Mouse (Mus musculus) cerebellum, adult (tissue): ENCODE results near the gene Osgep.
"Not testable (repeated sequence)": the region's sequence is repeated elsewhere in the genome, so short reads cannot be mapped to it uniquely, and the experiment has no call there.

Source experiments
- ATAC-seq: cut with Nextera tagmentation; 2 replicates; pipeline ENCODE4 v1.9.2; 2017; ENCODE audit warnings: mild to moderate bottlenecking, moderate library complexity, mixed read lengths; ENCODE audit not compliant: insufficient number of reproducible peaks, low FRiP score, low TSS enrichment

Osgep gene

DNA sequence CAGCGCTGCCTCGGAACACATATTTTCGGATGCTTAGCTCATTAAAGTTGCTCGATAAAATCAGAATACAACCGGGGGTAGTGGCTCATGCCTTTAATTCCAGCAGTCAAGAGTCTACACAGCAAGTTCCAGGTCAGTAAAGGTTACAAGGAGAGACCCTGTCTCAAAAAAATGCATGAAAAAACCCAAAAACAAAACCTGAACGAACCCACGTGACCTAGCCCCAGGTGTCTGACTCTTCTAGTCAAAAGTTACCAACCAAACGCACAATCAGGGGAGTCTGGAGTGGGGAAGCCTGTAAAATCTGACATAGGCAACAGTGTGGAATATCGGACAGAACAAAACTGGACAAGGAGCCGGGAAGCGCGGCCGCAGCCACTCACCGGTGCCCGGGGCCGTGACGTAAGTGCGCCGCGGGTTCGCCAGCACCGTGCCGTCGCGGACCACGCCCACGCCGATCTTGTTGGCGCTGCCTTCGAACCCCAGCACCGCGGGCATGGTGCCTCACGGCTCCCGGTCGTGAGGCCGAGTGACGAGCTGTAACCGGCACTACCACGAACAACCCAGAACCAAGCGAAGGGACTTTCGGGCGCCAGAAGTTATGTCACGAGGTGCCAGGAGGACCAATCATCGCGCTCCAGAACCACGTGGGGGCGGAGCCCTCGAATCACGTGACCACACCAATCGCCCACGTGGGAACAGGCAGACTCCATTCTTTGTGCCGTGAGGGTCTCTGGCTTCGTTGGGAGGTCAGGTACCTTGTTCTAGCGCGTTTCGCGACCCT is at the start of gene Osgep, which contains the start of gene Apex1:
Osgep (minus strand) TSS at position 613 of the 784 bp plus-strand sequence.
Apex1 (plus strand) TSS at position 688 of the 784 bp plus-strand sequence.
- ATAC-seq, result peak; percentile 89

- no peak for ATAC-seq
These were observed 49.0 kb upstream of the Osgep start for GRCm38 (mm10) chr14:50973700-50974099.

DNA sequence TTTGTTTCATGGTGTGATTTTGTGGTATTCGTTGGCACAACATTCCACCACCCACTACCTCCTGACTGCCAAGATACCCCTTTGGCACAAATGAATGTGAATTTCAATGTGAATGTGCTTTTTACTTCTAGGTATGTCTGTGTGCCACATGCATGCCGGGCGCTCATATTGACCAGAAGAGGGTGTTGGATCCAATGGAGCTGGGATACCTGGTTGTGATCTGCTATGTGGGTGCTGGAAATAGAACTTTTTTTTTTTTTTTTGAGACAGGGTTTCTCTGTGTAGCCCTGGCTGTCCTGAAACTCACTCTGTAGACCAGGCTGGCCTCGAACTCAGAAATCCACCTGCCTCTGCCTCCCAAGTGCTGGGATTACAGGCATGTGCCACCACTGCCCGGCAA is 48.4 kb upstream of the Osgep start:
- ATAC-seq, result not testable (repeated sequence)

DNA sequence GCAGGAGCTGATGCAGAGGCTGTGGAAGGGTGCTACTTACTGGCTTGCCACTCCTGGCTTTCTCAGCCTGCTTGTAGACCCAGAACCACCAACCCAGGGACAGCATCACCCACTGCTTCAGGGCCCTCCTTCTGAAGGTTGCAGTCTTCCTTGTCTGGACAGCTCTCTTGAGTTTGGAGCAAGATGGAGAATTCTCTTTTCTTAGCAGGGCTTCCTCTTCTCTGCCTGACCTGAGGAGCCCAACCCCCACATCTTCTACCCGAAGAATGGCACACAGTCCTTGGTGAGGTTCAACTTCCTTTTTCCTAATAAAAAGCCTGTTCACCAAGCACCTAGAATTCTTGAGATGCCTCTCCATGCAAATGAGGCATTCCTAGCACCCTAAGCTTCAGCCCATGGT is 46.1 kb upstream of the Osgep start:
- ATAC-seq, result no peak

DNA sequence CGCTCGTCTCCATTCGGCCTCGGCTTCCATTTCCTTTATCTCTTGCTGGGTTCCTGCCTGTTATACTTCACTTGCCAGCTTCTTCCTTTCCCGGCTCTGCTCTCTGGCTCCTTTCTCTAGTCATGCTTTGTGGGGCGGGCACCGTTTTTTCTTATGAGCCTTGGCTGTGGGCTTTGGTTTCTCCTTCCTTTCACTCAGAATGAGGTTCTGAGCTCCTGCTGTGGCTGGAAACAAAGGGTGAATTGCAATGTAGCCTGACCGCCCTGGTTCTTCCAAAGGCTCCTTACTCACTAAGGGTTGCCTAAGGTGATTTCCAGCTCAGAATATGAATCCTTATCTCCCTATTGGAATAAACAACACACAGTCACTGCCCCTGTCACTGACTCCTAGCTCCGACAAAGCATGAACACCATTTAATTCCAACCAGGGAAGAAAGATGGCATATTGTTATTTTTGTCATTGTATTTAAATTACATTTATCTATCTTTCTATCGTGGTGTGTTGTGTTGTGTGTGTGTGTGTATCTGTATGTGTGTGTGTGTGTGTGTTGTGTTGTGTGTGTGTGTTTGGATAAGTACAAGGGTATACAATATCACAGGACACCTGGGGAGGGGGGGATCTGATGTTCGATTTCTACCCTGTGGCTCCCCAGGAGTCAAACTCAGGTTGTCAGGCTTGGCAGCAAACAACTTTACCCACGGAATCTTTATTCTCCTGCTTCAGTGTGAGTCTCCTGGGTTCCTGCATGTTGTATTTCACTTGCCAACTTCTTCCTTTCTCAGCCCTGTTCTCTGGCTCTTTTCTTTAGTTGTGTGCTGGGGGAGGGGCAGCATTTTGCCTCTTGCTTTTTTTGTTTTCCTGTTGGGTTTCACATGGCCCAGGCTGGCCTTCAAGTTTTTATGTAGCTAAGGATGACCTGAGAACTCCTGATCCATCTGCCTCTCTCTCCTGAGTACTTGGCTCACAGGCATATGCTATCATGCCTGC is 45.2 kb upstream of the Osgep start:
- peak; percentile 68 for ATAC-seq

- ATAC-seq, result no peak
These were observed 44.3 kb upstream of the Osgep start for GRCm38 (mm10) chr14:50969041-50969440.

DNA sequence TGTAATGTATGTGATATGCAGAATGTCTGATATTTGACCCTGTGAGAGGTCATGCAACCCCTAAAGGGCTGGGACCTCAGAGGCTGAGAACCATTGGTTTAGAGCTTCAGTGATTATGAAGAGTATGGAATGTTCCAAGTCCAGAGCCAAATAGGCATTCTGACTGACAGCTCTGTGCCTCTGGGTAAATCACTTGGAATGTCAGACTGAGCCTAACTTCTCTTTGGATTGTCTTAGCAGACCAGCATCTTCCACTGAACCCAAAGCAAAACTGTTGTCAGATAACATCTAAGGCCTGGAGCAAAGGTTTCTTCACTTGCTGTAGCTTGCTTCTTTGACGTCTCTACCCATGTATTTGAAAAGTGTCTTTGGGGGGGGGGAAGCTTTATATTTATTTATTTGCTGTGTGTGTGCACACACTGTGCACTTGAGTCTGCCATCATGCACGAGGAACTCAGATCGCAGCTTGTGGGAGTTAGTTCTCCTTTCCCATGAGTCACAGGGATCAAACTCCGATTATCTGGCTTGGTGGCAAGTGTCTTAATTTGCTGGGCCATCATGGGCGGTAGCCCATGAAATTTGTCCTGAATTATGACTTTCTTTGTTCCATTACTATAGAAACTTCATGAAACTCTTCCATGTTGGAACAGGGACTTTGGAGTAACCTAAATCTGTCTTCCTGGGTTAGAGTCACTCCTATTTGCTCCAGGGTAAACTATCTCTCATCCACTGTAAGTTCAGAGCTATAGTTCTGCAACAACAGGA is 43.7 kb upstream of the Osgep start:
- ATAC-seq, result no peak

DNA sequence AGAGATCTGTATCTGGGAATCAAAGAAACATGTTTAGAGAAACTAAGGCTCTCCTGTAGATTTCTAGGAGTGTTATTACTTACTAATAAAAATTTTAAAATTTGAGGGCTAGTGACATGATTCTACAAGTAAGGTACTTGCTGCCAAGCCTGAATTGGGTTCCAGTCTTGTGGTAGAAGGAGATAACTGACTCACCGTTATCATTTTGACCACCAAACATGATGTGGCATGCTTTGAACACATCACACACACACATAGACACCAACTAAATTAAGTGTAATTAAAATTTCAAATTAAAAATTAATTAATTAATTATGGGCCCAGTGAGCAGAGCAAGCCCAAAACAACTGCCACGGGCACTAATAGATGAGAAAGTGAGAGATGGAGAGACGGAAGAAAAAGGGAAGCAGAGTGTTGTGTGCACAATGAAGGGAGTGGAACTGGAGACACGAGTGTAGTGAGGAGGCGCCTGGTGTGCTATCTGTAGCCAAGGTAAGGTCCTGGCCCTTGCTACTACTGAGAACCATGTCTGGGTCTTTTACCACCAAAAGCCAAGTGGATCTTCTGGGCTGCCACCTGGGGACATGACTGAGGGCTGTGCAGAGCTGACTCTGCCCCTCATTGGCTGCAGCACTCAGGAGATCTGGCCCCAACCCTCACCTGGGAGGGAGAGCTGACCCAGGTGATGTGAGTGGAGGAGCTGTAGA is 33.7 kb upstream of the Osgep start:
- not testable (repeated sequence) for ATAC-seq

DNA sequence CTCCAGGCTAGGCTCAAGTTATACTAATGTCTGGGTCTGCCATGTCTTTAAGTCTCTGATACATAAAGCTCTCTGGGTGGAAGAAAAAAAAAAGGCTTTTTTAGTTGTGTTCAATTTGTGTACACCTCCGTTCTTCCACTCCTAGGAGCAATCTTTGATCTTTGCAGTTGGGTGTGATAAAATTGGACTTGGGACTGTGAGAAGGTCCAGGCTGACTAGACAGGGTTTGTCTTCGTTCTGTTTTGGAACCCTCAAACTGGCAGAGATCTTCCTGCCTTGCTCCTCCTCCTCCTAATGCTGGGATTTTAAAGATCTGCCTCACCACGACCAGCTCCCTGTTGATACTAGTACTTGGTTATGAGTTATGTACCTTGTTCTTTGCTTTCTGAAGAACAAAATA is 32.5 kb upstream of the Osgep start:
- not testable (repeated sequence) for ATAC-seq

DNA sequence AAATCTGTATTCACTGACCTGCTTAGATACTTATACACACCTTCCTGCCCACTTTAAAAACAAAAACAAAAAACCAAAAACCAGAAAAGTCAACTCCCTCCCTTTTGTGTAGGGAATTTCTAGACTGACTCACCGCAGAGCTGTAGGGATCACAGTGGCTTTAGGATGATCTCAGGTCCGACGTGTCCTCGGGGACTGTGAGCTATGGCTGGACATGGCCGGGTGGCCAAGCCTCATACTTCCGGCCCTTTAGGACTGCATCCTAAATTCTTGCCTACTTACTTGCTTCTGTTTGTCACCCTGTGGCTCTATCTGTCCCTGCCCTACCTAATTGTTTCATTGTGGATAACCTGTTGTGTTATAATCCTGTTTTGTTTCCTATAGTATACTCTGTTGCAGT is 32.0 kb upstream of the Osgep start:
- ATAC-seq, result not testable (repeated sequence)

DNA sequence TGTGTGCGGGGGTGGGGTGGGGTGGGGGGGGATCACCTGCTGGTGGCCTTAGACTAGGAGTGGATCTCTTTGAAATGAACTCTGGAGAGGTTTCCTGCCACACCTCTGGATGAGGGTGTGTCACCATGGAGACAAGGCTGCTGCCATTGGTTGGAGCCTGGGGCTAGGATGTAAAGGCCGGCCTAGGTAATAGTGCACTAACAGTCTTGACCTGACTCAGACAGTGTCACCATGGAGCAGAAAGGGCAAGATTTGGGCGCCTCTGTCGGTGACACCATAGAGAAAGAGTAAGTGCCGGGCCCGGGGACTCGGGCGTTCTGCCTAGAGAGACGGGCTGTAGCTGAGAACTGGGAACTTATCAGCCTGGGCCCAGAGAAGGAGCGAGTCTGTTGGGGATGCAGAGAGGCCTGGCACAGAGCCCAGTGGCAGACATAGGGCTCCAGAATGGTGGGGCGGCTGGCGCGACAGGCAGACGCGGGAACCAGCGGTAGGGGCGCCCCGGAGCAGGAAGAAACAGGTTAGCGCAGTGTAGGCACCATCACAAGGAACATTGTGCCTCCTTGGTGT is 31.3 kb upstream of the Osgep start, which contains the start of gene Pnp2:
Pnp2 (plus strand) TSS at position 51 of the 567 bp plus-strand sequence.
- peak; percentile 88 for ATAC-seq

DNA sequence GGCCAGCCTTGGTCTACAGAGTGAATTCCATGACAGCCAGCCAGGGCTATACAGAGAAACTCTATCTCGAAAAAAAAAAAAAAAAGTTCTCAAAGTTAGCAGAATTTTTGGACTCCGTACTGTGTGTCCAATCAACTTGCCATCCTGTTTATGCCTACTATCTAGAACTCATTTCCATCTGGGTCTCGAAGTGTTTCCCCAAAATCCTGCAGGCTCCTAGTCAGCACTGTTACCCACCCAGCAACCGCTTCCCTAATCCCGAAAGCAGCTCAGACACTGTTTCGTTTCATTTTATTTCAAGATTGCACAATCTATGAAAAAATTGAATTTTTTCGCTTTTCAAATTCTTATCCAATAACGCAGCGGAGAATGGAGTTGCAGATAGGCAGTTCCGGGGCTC is 30.8 kb upstream of the Osgep start:
- ATAC-seq, result no peak

- not testable (repeated sequence) for ATAC-seq
These were observed 20.8 kb upstream of the Osgep start for GRCm38 (mm10) chr14:50945526-50945925.

DNA sequence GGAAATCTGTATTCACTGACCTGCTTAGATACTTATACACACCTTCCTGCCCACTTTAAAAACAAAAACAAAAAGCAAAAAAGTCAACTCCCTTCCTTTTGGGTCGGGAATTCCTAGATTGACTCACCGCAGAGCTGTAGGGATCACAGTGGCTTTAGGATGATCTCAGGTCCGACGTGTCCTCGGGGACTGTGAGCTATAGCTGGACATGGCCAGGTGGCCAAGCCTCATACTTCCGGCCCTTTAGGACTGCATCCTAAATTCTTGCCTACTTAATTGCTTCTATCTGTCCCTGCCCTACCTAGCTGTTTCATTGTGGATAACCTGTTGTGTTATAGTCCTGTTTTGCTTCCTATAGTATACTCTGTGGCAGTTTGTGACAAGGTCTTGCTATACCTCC is 20.4 kb upstream of the Osgep start:
- ATAC-seq, result not testable (repeated sequence)

DNA sequence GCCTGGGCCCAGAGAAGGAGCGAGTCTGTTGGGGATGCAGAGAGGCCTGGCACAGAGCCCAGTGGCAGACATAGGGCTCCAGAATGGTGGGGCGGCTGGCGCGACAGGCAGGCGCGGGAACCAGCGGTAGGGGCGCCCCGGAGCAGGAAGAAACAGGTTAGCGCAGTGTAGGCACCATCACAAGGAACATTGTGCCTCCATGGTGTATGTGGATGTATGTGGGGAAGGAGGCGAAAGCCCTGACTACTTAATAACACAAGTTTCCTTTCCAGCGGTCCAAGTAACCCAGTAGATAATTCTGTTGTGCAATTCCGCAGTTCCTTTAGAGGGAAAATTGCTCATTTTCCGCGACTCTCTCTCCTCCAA is 20.0 kb upstream of the Osgep start:
- ATAC-seq, result peak; percentile 90

DNA sequence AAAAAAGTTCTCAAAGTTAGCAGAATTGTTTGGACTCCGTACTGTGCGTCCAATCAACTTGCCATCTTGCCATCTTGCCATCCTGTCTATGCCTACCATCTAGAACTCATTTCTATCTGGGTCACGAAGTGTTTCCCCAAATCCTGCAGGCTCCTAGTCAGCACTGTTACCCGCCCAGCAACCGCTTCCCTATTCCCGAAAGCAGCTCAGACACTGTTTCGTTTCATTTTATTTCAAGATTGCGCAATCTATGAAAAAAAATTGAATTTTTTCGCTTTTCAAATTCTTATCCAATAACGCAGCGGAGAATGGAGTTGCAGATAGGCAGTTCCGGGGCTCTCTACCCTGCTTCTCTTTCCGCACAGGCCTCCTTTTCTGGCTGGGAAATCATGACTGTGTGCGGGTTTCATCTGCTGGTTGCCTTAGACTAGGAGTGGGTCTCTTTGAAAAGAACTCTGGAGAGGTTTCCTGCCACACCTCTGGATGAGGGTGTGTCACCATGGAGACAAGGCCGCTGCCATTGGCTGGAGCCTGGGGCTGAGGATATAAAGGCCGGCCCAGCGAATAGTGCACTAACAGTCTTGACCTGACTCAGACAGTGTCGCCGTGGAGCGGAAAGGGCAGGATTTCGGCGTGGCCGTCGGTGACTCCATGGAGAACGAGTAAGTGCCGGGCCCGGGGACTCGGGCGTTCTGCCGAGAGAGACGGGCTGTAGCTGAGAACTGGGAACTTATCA is 19.4 kb upstream of the Osgep start, which contains the start of gene Gm49342:
Gm49342 (plus strand) TSS at position 586 of the 736 bp plus-strand sequence.
- peak; percentile 98 for ATAC-seq

DNA sequence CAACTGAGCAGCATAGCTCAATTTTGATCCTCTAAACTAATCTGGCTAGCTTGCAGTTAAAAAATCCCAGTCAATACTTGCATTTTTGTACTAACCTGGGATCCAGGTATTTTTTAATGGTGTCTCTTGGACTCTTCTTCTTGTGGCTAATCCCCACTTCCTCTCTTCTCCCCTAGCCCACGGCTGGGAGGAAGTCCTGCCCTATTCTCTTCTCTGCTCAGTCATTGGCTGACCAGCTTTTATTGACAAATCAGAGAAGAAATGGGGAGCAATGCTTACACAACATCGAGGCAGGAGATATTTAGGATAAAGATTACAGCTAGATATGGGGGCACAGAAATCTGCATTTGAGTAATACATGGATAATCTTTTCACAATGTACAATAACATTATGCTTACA is 14.2 kb upstream of the Osgep start:
- ATAC-seq, result no peak

- no peak for ATAC-seq
These were observed 13.6 kb upstream of the Osgep start for GRCm38 (mm10) chr14:50938119-50938908.
